8 mouse cellular contexts compared by ENCODE assay signal in the genomic region with DNA sequence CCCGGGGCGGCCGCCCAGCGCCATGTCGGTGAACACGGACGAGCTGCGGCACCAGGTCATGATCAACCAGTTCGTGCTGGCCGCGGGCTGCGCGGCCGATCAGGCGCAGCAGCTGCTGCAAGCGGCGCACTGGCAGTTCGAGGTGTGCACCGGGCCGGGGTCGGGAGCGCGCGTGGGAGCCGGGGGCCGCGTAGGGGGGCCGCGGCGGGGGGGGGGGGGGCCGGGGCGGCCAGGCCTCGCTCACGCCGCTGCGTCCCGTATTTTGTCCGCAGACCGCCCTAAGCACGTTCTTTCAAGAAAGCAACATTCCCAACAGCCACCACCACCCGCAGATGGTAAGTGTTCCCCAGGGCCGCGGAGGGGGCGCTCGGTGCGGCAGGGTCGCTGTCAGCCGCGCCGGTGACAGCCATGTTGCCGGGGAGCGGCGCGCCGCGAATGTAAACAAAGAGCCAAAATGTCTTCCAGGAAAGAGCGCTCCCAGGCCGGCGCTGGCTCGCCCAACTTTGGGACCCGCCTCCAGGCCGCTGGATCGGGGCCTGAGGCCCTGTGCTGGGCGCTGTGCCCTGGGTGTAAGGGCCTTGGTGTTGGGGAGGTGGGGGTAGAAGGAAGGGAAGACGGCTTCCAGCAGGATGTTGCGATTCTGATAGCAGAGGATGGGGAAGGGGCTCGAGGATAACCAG. TPM values are rescaled to one million over a fixed set of nuclear protein-coding genes. Genes with fewer than 3 reads are reported as not detected.
DNase-seq lines count a peak whose midpoint lies in the region; ATAC-seq lines count a peak whose summit lies in the region.

No protein-coding gene starts in this region.

- H3K36me3 ChIP-seq in embryonic facial prominence, embryonic 13.5 days = peaks cover 21% of the 10 kb centered on the region
- peaks cover 27% of the 10 kb centered on the region for H3K36me3 ChIP-seq in heart, embryonic 10.5 days
- H3K36me3 ChIP-seq in kidney, embryonic 15.5 days = peaks cover 29% of the 10 kb centered on the region

- peak overlapping the region; percentile 85 for H3K9ac ChIP-seq in embryonic facial prominence, embryonic 13.5 days
- H3K9ac ChIP-seq in kidney, embryonic 15.5 days = peak overlapping the region; percentile 89

- H3K4me1 ChIP-seq in embryonic facial prominence, embryonic 13.5 days = peaks cover 45% of the 10 kb centered on the region
- H3K4me1 ChIP-seq in heart, embryonic 10.5 days = peaks cover 50% of the 10 kb centered on the region
- peaks cover 52% of the 10 kb centered on the region for H3K4me1 ChIP-seq in kidney, embryonic 15.5 days

- no peak; the same call in 1 of the 2 replicates for ATAC-seq in embryonic facial prominence, embryonic 13.5 days (ENCODE audit: insufficient number of reproducible peaks, insufficient read depth, low FRiP score, low TSS enrichment, low read depth)
- ATAC-seq in kidney, embryonic 15.5 days (replicated peaks; ENCODE audit: low FRiP score) = peak; percentile 15

- peak overlapping the region; percentile 90 for H3K27ac ChIP-seq in embryonic facial prominence, embryonic 13.5 days
- H3K27ac ChIP-seq in heart, embryonic 10.5 days = peak overlapping the region; percentile 98
- H3K27ac ChIP-seq in kidney, embryonic 15.5 days = peak overlapping the region; percentile 94

- H3K4me2 ChIP-seq in embryonic facial prominence, embryonic 13.5 days = peak overlapping the region; percentile 68
- peak overlapping the region; percentile 67 for H3K4me2 ChIP-seq in kidney, embryonic 15.5 days

- peak; percentile 56 for DNase-seq in A20 (ENCODE audit: low read depth, low spot score)
- peak; percentile 84 for DNase-seq in adrenal gland, postnatal 10 days
- peak; percentile 90 for DNase-seq in heart, embryonic 10.5 days (ENCODE audit: low spot score)
- DNase-seq in lung, adult 18-20 months = peak; percentile 79 to 84
- peak; percentile 63 for DNase-seq in ovary, postnatal 10 days (ENCODE audit: low spot score)
- peak; percentile 59 to 65 for DNase-seq in thymus, postnatal 10 days (ENCODE audit: low spot score in 2 of 2)

- under 1% methylated on average over 63 of the region's 67 CpGs for WGBS in embryonic facial prominence, embryonic 13.5 days
- under 1% methylated on average over 52 of the region's 67 CpGs for WGBS in heart, embryonic 10.5 days
- WGBS in kidney, embryonic 15.5 days = 0% methylated on average over 57 of the region's 67 CpGs

- H3K9me3 ChIP-seq in embryonic facial prominence, embryonic 13.5 days = no peaks in the 10 kb centered on the region
- no peaks in the 10 kb centered on the region for H3K9me3 ChIP-seq in heart, embryonic 10.5 days
- H3K9me3 ChIP-seq in kidney, embryonic 15.5 days (replicated peaks) = no peaks in the 10 kb centered on the region

- H3K27me3 ChIP-seq in embryonic facial prominence, embryonic 13.5 days = no peaks in the 10 kb centered on the region
- H3K27me3 ChIP-seq in heart, embryonic 10.5 days (ENCODE audit: insufficient read depth, poor library complexity, severe bottlenecking) = no peaks in the 10 kb centered on the region
- no peaks in the 10 kb centered on the region for H3K27me3 ChIP-seq in kidney, embryonic 15.5 days

- peak overlapping the region; percentile 70 for H3K4me3 ChIP-seq in embryonic facial prominence, embryonic 13.5 days
- H3K4me3 ChIP-seq in heart, embryonic 10.5 days = peak overlapping the region; percentile 97
- H3K4me3 ChIP-seq in kidney, embryonic 15.5 days (replicated peaks) = peak overlapping the region; percentile 91

RNA-seq across cellular contexts. Expression of a gene that starts 0.5 kb away (rescaled TPM):
- 10 to 100 TPM; 47.9 to 51.1 TPM for total RNA-seq in adrenal gland, postnatal 10 days (2021)
- 26.4 and 35.2 TPM in 2 replicates for polyA plus RNA-seq in embryonic facial prominence, embryonic 13.5 days (2015; fragmentation: Nextera tagmentation; extraction: Ambion mirVana)
- polyA plus RNA-seq in heart, embryonic 10.5 days (2016; fragmentation: Nextera tagmentation; extraction: Ambion mirVana) = 36.1 and 40.5 TPM in 2 replicates
- 45.7 and 58.1 TPM in 2 replicates for polyA plus RNA-seq in kidney, embryonic 15.5 days (2015; fragmentation: Nextera tagmentation; extraction: Ambion mirVana)

RNA-seq across cellular contexts. Expression of a gene that starts 21.6 kb away (rescaled TPM):
- total RNA-seq in adrenal gland, postnatal 10 days (2021) = 10 to 100 TPM; 11.2 to 16.5 TPM
- polyA plus RNA-seq in embryonic facial prominence, embryonic 13.5 days (2015; fragmentation: Nextera tagmentation; extraction: Ambion mirVana) = 10.2 and 16.5 TPM in 2 replicates
- 7.3 and 8.5 TPM in 2 replicates for polyA plus RNA-seq in heart, embryonic 10.5 days (2016; fragmentation: Nextera tagmentation; extraction: Ambion mirVana)
- polyA plus RNA-seq in kidney, embryonic 15.5 days (2015; fragmentation: Nextera tagmentation; extraction: Ambion mirVana) = 12.4 and 12.5 TPM in 2 replicates

RNA-seq across cellular contexts. Expression of a gene that starts 31.6 kb away (rescaled TPM):
- not detected for total RNA-seq in adrenal gland, postnatal 10 days (2021)
- polyA plus RNA-seq in embryonic facial prominence, embryonic 13.5 days (2015; fragmentation: Nextera tagmentation; extraction: Ambion mirVana) = 0.19 and 0.55 TPM in 2 replicates
- 0.30 TPM in 1 of 2 replicates, not detected in the other for polyA plus RNA-seq in heart, embryonic 10.5 days (2016; fragmentation: Nextera tagmentation; extraction: Ambion mirVana)
- 0.14 and 0.30 TPM in 2 replicates for polyA plus RNA-seq in kidney, embryonic 15.5 days (2015; fragmentation: Nextera tagmentation; extraction: Ambion mirVana)

RNA-seq across cellular contexts. Expression of a gene that starts 59.6 kb away (rescaled TPM):
- total RNA-seq in adrenal gland, postnatal 10 days (2021) = 10 to 100 TPM; 68.0 to 80.1 TPM
- 186 and 193 TPM in 2 replicates for polyA plus RNA-seq in embryonic facial prominence, embryonic 13.5 days (2015; fragmentation: Nextera tagmentation; extraction: Ambion mirVana)
- polyA plus RNA-seq in heart, embryonic 10.5 days (2016; fragmentation: Nextera tagmentation; extraction: Ambion mirVana) = 120 and 142 TPM in 2 replicates
- polyA plus RNA-seq in kidney, embryonic 15.5 days (2015; fragmentation: Nextera tagmentation; extraction: Ambion mirVana) = 196 and 208 TPM in 2 replicates
